Mouse (Mus musculus) liver, embryonic 14.5 days (tissue): Measurements from ENCODE around the gene 4930451I11Rik.

ENCODE experiments used
- CTCF ChIP-seq: IDR thresholded peaks from 2 replicates; pipeline ENCODE4 v1.5.1; 2016; ENCODE audit warnings: antibody characterized with exemption, low read depth, control low read depth
- EP300 ChIP-seq: IDR thresholded peaks from 2 replicates; pipeline ENCODE4 v1.6.1; 2016; ENCODE audit warnings: antibody characterized with exemption, low read depth

- TF ChIP-seq CTCF (no peak), EP300 (no peak)
Observed at GRCm38 (mm10) chr7:126809723-126810369, 21.6 kb downstream of the 4930451I11Rik start.
